Mouse (Mus musculus): ENCODE results near the gene Actbl2.
A peak's percentile ranks its signal among the peaks of the same experiment; 100 is the strongest.

Actbl2 gene

GRCm38 (mm10) chr13:111269789-111270335 lies 15.0 kb downstream of the Actbl2 start:
- no peak for DNase-seq (ENCODE audit: low spot score in 2 of 2)

- no peak for DNase-seq (ENCODE audit: low spot score in 2 of 2)
Observed at GRCm38 (mm10) chr13:111271868-111272267, 17.1 kb downstream of the Actbl2 start.

- DNase-seq (ENCODE audit: low spot score in 2 of 2): no peak
Observed at GRCm38 (mm10) chr13:111286461-111287385, 31.9 kb downstream of the Actbl2 start.

GRCm38 (mm10) chr13:111291161-111291957 lies 36.5 kb downstream of the Actbl2 start:
- no peak for DNase-seq (ENCODE audit: low spot score in 2 of 2)

GRCm38 (mm10) chr13:111291958-111292493 lies 37.2 kb downstream of the Actbl2 start:
- DNase-seq (ENCODE audit: low spot score in 2 of 2): peak; percentile 20 to 54

GRCm38 (mm10) chr13:111293478-111293877 lies 38.7 kb downstream of the Actbl2 start:
- no peak for DNase-seq (ENCODE audit: low spot score in 2 of 2)

GRCm38 (mm10) chr13:111294965-111295494 lies 40.2 kb downstream of the Actbl2 start:
- DNase-seq (ENCODE audit: low spot score in 2 of 2): no peak

- no peak for DNase-seq (ENCODE audit: low spot score in 2 of 2)
Observed at GRCm38 (mm10) chr13:111296029-111296428, 41.2 kb downstream of the Actbl2 start.

- DNase-seq (ENCODE audit: low spot score in 2 of 2): no peak
Observed at GRCm38 (mm10) chr13:111297614-111298013, 42.8 kb downstream of the Actbl2 start.

- DNase-seq (ENCODE audit: low spot score in 2 of 2): no peak
Observed at GRCm38 (mm10) chr13:111299145-111299713, 44.4 kb downstream of the Actbl2 start.

GRCm38 (mm10) chr13:111300846-111301245 lies 46.0 kb downstream of the Actbl2 start:
- DNase-seq (ENCODE audit: low spot score in 2 of 2): no peak

- no peak for DNase-seq (ENCODE audit: low spot score in 2 of 2)
Observed at GRCm38 (mm10) chr13:111301431-111301830, 46.6 kb downstream of the Actbl2 start.

- DNase-seq (ENCODE audit: low spot score in 2 of 2): peak in 1 of 2 experiments; percentile 23
Observed at GRCm38 (mm10) chr13:111304194-111304593, 49.4 kb downstream of the Actbl2 start.

GRCm38 (mm10) chr13:111304736-111305135 lies 49.9 kb downstream of the Actbl2 start:
- no peak for DNase-seq (ENCODE audit: low spot score in 2 of 2)

Measured in right cerebral cortex, postnatal 36 days (tissue).